Mouse (Mus musculus): Measurements from ENCODE around the gene Birc7.

The Birc7 gene

DNA sequence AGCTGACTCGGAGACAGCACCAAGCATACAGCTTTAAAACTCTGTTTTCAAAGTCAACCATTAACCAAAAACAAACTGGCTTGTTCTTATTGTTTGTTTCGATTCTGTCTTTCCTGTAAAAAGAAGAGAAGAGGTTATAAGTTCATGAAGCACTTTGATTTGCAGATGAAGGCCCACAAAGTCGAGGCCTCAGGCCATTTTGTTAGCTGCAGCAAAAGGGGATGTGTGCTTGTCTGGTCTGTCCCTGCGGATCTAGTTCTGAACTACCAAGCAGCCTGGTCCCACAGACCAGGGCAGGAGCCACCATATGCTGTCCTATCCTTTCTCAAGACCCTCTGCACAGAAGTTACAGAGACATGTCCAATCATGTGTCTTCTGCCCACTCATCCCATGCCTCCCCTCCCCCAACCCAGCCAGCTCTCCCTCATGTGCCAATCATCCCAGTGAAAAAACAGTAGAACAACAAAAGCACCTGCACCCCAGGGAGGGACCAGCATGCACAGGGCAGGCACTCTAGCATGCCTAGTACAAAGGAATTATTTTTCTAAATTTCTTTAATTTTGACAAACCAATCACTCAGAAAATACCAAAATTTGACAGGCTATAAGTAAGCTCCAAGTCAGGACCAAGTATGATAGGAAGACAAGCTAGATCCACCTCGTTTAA lies 23.1 kb upstream of the Birc7 start:
- DNase-seq (ENCODE audit: low spot score in 2 of 2), result no peak

DNA sequence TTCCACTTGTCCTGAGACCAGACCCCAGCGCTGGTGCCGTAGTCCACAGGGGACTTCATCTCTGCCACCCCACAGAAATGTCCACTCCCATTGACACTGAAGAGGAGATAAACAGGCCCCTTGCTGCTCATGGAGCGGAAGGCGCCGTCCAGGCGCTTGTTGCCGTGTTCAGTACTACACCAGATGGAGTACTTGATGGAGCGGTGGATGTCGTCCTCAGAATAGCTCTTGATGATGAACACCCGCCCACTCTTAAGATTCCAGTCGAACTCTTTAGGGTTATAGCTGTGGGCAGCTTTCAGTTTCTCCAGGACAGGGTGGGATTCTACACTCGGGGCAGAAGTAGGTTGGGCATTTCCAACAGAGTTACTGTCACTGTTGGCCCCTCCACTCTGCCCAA lies 17.9 kb upstream of the Birc7 start:
- DNase-seq (ENCODE audit: low spot score in 2 of 2), result no peak

DNA sequence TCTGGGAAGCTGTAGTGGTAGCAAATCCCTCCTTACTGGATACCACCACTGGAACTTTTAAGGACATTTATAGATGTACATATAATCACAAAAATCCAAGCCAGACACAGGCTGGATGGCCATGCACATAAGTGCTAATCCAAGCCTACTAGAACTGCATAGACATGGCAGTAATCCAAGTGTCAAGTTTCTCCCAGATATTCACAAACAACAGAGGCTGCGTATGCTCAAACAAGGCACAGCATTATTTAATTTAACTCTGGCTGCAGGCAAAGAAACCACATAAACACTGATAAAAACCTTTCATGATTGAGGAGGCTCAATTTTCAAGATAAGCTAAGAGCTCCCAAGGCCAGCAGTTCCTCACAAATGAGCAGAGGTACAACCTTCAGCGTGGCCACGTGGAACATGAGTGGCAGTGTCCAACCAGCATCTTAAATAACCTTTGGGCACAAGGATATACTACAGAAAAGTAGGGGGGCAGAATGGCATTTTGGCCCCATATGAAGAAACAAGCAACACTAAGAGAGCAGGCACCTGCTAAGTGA lies 12.9 kb upstream of the Birc7 start:
- no peak for DNase-seq (ENCODE audit: low spot score in 2 of 2)

DNA sequence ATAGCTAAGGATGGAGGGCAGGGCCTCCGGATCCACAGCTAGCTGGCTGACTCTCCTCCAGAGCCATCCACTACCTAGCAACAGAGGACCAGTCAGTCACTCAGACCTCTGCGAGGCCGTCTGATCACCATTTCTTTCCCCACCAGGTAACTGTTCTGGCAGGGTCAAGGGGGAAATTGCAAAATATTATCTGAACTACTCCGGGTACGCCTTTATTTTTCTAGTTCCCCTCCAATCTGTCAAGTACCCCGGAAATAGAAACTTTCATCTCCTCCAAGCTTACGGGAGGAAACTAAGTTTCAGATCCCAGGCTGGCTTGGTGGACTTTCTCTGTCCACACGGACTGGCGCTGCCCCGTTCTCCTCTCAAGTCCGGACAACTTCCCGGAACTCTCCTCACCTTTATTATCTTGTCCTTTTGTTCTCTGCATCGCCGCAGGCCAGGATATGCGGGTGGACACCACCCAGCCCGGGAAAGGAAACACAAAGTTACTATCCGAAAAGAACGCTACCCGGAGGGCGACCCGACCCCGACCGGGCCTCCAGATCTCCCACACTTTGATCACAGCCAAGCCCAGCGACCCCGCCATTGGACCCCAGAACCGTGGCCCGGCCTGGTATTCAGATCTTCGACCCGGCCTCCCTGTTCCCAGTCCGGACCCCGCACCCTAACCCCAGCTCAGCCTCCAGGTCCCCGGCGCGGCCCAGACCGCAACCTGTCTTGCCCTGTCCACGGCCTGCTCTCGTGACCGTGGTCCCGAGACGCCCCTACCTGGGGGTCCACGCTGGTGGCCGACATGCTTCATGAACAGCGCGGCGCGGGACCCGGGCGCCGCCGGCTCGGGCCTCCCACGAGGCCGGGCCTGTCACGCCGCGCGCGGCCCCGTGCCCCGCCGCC lies 8.7 kb upstream of the Birc7 start:
- peak; percentile 43 to 80 for DNase-seq (ENCODE audit: low spot score in 2 of 2)

DNA sequence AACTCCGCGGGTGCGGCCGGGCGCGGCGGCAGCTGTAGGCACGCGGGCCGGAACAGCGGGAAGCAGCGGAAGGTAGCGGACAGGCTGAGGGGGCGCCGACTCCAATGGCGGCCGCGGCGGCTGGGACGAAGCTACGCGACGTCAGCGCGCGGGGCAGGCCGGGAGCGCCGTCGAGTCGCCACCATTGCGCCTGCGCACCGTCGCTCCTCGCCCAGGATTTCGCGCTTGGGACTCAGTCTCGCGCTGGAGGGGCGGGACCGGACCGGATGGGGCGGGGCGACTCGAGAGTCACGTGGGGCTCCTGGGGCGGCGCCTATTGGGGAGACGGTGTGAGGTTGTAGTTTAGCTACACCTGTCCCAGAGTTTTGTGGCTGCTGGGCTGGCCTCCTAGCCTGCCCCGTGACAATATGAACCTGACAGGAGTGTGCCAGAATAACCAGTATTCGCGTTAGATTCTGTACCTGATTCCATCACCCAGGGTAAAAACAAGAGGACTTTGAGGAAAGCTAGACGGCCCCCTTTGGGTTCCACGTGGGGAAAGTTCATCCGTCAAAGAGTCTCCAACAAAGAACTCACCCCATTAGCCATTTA lies 7.9 kb upstream of the Birc7 start, which contains the start of gene Ythdf1:
Ythdf1 (minus strand) TSS at position 140 of the 591 bp plus-strand sequence.
- peak; percentile 99 to 100 for DNase-seq (ENCODE audit: low spot score in 2 of 2)

DNA sequence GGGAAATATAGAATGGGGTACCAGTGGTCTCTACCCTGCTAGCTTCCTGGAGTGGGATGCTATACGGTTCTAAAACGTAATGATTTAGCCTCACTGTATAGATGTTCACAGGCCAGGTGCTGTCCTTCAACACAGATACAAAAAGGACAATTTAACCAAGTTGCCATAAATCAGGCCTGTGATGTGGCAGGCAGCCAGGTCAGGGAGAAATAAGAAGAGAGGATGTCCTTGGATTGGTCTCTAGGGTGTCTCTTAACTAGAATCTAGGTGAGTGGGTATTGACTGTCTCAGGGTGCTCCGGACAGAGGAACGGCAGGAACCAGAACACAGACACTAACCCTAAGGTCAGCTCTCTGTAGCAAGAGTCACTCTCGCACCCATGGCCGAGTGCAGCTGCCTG lies 6.1 kb upstream of the Birc7 start:
- DNase-seq (ENCODE audit: low spot score in 2 of 2), result no peak

DNA sequence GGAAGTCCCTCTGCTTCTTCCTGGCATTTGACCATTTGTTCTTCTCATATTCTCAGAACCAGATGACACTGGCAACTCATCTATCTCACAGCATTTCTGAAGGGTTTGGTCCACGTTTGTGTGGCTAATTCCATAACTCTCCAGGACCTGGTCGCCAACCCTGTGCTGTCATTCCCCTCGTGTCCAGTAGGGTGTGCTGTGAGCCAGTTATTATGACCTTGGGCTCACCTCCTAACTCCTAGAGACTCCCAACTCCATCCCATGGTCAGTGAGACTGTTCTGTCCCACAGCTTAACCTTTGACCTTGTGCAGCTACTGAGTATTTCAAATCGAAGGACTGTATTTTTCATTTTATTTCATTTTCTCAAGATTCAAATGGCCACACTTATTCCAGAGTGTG lies 3.6 kb upstream of the Birc7 start:
- peak; percentile 60 to 81 for DNase-seq (ENCODE audit: low spot score in 2 of 2)

DNA sequence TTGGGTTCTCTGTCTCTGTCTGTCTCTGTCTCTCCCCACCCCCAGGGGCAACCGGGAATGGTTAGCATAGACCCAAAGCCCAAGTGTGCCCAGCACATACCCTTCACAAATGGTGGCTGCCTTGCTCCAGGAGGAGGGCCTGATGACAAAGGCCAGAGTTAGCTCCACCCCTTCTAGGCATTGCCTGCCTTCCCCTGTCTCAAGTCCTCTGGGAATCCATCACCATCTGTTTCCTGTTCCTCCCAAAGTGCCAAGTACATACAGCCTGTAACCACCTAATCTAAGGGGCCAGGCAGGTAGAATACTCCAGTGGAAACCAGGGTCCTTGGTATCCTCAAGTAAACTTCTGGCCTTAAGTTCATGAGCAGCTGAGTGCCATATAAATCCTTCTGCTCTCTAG lies 3.6 kb downstream of the Birc7 start:
- DNase-seq (ENCODE audit: low spot score in 2 of 2), result no peak

DNA sequence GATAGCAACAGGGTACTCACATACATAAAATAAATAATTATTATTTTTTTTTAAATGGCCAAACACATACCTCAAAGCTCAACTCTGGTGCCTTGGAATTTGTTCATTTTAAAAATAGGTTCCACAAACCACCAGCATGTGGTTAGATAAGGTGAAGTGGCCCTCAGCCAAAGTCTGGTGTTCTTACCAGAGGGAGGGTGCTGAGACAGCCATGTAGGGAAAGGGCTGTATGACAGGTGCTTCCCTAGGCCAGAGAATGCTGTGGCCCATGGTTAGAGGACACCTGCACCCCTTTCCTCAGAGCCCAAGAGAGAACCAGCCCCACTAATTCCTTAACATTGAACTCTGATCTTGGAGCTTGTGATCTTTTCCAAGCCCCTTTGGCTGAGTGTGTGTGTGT lies 11.4 kb downstream of the Birc7 start:
- no peak for DNase-seq (ENCODE audit: low spot score in 2 of 2)

DNA sequence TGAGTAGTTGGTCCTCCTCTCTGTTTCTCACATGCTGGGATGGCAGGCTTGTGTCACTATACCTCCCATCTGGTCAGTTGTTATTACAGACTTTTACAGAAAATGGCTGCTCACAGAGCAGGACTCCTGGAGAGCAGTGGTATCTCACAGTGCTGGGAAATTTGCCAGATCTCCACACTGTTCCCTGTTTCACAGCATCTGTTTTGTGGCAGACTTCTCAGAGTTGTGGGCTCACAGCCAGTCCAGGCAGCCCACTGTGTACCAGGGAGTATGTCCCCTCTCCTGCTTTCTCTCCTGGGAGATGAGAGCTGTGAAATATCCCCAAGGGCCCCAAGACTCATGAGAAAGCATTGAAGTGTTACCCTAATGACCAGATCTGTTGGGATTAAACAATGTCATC lies 13.0 kb downstream of the Birc7 start:
- no peak for DNase-seq (ENCODE audit: low spot score in 2 of 2)

DNA sequence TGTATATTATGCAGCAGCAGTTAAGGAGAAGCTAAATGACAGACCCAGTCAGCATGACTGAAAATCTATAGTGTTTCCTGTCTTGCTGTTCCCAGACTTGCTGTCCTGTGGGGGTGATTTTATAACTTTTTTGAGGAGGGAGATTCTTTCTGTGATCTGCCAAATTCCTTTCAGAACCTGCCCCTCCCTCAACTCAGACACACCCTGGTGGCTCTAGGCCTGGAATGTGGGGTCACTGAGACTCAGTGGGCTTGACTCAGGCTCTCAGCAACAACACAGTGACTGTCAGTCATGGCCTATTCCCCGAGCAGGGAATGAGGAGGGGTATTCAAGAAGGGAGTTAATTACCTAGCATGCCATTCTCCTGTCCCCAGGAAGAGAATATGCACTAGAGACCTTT lies 21.1 kb downstream of the Birc7 start:
- DNase-seq (ENCODE audit: low spot score in 2 of 2), result no peak

DNA sequence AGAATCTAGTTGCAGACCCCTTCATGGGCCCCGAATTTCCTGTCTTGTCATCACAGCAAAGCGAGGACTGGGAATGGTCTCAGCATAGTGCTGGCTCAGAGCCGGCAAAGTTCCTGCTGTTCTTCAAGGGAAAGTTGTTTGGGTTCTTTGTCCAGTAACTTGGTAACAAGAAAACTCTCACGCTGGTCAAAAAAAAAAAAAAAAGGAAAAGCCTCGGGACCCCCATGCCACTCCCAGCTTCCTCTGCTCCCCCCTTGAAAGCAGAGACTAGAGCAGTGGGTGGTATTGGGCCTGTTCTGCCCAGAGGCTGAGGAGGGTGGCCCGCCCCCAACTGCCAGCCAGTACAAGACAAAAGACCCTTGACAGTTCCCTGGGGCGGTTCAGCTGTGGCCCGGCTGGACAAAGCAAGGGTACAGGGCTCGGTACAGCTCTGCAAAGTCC lies 23.9 kb downstream of the Birc7 start:
- DNase-seq (ENCODE audit: low spot score in 2 of 2), result no peak

DNA sequence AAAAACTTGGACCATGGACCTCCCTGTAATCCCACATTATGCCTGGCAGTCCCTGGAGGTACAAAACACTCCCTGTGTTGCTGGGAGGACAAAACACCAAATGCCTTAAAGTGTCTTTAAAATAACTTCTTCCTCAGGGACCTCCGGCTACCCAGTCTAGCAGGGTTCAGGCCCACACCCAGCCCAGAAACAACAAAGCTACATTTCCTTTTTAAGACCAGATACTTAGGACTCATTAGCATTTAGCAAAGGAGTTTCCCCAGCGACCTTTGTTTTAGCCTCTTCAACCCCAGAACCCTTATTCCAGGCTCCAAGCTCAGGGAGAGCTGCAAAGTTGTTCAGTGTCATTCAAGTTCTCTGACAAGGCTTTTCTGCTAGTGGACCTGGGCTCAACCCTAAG lies 24.8 kb downstream of the Birc7 start:
- no peak for DNase-seq (ENCODE audit: low spot score in 2 of 2)

DNA sequence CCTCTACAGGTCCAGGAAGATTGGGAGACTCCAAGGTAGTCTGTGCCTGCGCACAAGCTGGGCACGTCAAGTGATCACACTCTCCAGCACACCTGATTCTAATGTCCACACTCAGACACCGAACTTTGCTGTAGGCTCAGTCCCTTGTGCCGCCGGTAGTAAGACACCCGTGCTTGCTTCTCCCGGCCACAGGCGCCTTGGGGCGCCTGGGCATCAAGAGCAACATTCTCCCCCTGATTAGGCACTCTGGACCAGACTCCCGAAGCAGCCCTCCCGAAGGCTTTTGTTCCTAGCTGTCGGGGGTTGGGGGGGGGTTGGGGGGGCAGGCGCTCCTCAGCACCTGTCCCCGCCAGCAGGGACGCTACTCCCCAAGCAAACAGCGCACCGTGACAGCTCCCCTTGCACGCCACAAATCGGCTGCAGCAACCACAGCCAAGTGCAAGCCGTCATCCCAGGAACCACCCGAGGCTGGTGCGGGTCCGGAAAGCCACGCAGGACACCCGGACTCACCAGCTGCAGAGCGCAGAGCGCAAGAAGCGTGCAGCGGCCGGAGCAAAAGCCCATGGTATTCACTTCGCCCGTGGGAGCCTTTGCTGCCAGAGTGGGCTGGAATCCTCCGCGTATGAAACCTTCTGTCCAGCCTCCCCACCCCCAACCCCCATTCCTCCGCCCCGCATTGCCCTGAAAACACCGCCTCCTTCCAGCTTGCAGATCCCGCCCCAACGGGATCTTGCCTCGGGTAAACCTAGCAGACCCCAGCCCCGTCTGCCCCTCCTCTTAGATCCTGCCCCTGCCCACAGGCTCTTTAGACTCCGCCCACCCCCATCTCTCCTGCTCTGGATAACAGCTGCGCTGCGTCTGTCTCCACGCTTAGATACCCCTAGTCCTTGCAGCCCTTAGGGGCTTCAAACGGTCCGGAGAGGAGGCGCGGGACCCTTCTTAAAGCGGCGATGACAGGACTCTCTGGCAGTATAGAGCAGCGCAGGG lies 25.5 kb downstream of the Birc7 start, which contains the start of gene Nkain4:
Nkain4 (minus strand) TSS at position 639 of the 987 bp plus-strand sequence.
- no peak for DNase-seq (ENCODE audit: low spot score in 2 of 2)

DNA sequence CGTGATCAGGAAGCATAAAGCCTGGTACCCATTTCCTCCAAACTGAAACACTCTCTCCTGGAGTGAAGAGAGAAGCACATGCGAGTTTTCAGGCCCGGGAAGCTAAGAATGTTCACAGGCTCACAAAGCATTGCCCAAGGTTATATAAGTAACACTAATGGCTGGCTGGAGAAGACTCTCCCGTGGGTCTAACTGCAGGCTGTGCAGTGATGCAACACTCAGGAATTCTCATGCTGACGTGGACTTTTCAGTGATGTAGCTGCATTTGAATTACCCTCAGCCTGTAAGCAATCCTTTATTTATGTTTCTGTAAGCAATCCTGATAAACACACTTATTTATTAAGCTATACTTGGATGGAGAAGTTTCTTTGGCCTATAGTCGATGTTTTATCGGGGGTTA lies 30.8 kb downstream of the Birc7 start:
- DNase-seq (ENCODE audit: low spot score in 2 of 2), result no peak

DNA sequence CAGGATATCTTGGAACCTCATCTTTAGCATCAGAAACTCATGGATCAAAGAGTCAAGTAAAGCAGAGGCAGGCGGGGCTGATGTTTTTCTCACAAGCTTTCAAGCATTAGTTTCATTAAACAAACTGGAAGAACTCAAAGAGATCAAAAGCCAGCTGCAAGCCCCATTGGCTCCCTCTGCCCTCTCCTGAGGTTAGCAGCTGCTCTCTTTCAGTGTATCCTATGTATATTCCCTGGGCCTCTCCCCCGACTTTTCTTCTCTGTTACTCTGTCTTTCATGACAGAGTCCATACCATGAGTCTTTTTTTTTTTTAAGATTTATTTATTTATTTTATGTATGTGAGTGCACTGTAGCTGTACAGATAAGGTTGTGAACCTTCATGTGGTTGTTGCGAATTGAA lies 31.4 kb downstream of the Birc7 start:
- no peak for DNase-seq (ENCODE audit: low spot score in 2 of 2)

DNA sequence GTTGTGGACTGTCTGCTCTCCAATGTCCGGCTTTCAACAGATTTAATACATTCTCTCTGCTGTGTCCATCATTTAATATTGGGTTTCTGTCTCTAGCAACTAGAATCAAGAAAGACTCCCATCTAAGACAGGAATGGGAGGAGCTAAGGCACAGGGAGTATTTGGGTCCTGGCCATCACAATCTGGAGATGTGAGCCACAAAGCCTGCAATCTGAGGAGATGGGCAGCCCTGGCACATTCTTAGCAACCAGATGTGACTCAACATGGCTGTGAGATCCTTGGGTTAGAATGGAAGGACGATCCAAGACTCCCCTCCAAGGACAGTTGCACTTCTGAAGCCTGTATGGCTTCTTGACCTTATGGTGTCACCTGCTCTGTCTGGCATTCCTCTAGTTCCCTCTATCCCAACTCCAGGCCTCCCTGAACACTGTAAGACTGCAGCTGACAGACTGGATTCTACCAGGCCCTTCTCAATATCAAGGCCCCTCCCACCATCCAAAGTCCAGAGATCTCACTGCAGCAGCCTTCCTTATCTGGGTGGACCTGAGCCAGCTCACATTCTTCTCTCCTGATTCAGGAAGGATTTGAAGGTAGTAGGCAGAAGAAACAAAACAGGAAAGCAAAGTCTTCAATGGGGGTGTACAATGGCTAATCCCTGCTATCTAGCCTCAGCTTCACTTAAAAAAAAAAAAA lies 33.9 kb downstream of the Birc7 start:
- no peak for DNase-seq (ENCODE audit: low spot score in 2 of 2)

DNA sequence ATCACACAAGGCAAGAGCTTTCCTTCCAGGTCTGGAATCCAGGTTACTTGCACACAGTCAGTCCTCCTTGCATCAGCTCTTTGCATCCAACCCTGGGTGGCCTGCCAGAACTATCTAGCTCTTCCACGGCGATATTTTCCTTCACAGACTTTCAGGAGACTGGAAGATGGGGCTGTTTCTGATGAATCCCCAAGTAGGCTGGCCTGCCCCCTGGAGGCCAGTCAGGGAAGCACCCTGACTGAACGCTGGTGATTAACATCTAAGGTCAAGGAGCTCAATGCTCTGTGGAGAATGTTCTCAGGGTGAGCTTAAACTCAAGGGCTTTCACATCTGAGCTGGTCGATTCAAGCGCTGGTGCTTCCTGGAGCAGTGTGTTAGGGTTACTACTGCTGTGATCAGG lies 35.1 kb downstream of the Birc7 start:
- DNase-seq (ENCODE audit: low spot score in 2 of 2), result peak; percentile 67 to 86

DNA sequence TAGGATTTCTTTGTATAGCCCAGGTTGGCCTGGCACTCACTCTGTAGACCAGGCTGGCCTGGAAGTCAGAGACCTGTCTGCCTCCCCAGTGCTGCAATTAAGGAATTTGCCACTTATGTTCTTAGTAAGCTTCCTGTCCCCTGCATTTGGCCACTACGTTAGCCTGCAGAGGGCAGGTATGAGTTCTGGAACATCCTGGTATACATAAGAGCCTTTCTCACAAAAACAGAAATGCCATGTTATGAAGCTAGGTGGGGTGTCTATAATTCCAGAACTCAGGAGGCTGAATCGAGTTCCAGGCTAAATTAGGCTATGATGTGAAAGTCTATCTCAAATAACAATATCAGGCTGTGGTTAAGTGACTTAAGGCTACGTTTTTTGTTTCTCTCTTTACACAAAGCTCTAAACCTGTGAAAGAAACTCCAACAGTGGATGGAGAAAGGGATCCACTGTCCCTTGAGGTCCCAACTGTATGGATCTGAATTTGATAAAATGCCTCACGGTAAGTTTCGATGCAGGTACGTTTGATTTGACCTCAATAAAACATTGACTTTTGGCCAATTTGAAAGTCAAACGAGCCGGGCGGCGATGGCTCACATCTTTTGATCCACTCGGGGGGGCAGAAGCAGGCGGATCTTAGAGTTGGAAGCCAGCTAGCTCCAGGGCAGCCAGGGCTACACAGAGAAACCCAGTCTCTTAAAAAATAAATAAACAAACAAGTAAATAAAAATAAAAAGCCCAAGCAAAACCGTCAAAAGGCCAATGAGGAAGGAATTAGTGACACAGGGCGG lies 37.5 kb downstream of the Birc7 start:
- no peak for DNase-seq (ENCODE audit: low spot score in 2 of 2)

All from spleen, postnatal 4 days (tissue).